Mouse (Mus musculus) left cerebral cortex, adult 9 months (tissue): ENCODE data around the gene 2610528A11Rik.
"Not testable (repeated sequence)": the region's sequence is repeated elsewhere in the genome, so short reads cannot be mapped to it uniquely, and the experiment has no call there.

Source experiments
- DNase-seq, 2 experiments: peaks; one replicate each; pipeline ENCODE4 v3.0.0; 2022; ENCODE audit warnings: low spot score in 2 of 2

The 2610528A11Rik gene

DNA sequence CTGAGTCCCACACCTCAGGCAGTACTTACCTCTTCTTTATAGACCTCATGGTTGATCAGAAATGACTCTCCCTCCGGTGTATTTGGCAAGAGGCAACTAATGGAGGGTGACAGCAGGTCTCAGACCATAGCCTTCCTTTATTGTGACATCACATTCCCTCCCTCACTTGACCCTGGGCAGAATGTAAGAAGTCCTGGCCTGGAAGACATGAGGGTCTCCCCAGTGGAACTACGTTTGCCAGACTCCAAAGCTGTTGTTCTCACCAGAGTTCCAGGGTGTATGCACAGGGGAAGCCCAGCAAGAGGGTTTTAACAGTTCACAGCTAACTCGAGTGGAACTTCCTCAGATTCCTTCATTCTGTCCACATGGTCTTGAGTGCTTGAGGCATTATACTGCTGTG, at the start of gene 2610528A11Rik:
TSS of gene 2610528A11Rik (minus strand) at position 101 of the 400 bp plus-strand sequence.
- no peak for DNase-seq

DNA sequence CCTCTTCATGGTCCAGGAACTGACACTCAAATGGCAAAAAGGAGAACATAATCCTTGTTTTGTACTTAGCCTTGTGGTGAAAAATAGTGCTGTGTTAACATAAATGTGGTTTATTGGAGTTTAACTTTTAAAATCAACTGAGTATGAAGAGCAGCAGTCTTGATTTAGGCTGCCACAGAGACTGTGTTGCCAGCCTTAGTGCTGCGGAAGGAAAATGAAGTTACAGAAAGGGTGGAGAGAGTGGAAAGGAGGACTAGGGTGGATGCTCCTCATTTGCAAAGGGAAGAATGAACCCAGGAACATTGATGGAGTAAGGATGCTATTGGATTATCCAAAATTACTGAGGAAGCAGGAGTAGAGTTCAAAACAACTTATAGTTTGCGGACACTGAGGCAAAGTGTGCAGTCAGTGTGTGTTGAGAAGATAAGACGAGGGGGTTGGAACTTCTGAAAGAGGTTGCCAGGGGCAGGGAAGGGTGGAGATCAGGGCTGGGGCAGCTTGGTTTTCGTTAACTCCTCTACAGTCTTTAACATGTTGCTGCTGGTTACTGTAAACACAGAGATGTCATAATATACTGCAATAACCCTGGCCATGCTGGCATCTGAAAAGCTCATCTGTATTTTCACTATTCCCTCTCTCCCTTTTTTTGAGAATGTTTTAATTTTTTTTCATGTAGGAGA, 49.6 kb upstream of the 2610528A11Rik start:
- no peak for DNase-seq

- DNase-seq, result no peak
Measured at GRCm38 (mm10) chr14:37154391-37154790, 40.6 kb upstream of the 2610528A11Rik start.

GRCm38 (mm10) chr14:37139051-37139710, 25.4 kb upstream of the 2610528A11Rik start:
- no peak for DNase-seq

- not testable (repeated sequence) for DNase-seq
Measured at GRCm38 (mm10) chr14:37137596-37137995, 23.8 kb upstream of the 2610528A11Rik start.

- no peak for DNase-seq
Measured at GRCm38 (mm10) chr14:37136110-37136509, 22.3 kb upstream of the 2610528A11Rik start.

DNA sequence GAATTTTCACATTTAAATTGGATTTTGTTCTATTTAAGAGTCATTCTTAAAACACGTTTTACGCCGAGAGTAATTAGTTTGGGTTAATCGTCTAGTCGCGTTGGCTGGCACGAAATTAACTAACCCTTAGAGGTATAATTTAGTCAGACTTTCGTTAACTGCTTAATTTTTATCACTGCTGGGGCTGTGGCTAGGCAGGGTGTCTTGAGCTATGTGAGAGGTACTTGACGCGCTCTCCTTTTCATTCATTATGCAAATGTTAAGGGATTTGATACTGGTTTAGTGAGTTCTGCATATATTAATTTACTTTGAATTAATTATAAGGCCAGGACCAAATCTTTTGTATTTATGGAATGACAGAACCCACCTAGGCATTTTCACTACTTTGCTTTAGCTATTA, 21.8 kb upstream of the 2610528A11Rik start:
- DNase-seq, result no peak

- peak; percentile 98 to 99 for DNase-seq
Measured at GRCm38 (mm10) chr14:37135127-37135593, 21.3 kb upstream of the 2610528A11Rik start, which contains the start of gene Ghitm. Ghitm (minus strand) TSS chr14:37135272.

GRCm38 (mm10) chr14:37134304-37135126, 20.7 kb upstream of the 2610528A11Rik start:
- DNase-seq, result no peak

DNA sequence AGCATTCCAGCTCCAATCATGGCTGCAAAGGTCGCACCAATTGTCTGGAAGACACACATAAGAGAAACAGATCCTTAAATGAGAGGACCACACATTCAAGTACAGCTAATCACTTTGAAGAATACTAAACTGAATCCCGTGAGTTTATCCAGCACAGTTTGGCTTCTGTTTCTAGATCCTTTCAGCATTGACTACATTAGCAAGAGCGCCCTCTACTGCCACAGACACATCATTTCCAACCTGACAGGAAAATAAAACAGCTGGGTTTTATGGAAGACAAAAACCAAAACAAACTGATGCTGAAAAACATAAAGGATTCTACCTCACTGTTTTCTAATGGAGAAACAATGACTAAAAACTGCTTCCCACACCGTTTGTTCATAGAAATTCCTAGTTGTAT, 13.8 kb upstream of the 2610528A11Rik start:
- peak in 1 of 2 experiments; percentile 40 for DNase-seq

GRCm38 (mm10) chr14:37119233-37119632, 5.4 kb upstream of the 2610528A11Rik start:
- no peak for DNase-seq

- no peak for DNase-seq
Measured at GRCm38 (mm10) chr14:37112931-37113330, 891 bp downstream of the 2610528A11Rik start.

GRCm38 (mm10) chr14:37111371-37111770, 2.5 kb downstream of the 2610528A11Rik start:
- DNase-seq, result no peak

DNA sequence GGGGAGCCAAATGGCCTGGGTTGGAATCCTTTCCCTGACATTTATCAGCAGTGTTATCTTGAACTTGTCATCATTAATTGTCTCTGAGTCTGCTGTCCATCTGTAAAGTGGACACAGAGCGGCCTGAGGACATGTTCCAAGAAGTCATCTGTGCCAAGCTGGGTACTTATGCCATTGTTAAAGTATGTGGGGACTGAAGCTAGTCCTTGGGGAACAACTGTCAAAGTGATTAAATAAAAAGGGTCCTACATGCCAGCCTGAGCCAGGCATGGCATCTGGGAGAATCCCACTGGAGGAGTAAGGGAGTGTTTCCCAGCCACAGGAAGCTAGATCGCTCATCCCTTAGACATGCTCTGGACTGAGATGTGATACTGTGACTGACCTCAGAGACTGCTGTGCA, 3.4 kb downstream of the 2610528A11Rik start:
- DNase-seq, result no peak

DNA sequence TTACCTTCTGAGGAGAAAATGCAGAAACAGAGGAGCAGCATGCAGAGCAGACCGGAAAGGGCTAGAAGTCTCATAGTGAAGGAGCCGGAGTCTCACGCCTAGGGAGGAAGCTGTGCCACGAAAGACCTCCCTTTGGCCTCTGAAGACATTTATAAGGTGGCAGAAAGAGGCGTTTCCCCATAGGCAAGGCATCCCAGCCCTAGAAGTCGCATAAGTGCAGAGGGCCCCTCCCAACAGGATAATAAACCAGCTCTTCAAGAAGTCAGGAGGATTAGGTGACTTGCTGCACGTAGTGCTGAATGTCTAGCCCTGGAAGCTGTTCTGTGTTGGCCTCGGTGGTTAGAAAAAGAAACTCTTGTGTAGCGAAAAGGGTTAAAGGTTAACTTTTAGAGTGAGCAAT, 3.8 kb downstream of the 2610528A11Rik start:
- no peak for DNase-seq

DNA sequence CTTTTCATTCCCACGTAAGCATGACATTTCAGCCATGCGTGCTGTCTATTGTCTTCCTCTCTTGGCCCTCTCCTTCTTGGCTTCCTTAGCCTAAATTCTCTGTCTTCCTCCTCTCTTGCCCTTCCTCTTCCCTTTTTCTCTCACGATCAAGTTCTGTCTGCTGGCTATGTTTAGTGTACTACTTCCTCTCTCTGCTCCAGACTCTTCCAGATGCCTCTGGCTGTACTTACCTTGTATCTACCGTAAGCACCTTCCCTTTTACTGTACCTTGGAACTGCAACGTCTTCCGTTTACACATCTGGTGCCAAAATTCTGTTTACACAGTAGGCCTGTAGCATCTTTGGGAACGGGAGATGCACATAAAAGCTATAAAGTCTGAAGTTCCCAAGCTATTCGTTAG, 4.4 kb downstream of the 2610528A11Rik start:
- no peak for DNase-seq

DNA sequence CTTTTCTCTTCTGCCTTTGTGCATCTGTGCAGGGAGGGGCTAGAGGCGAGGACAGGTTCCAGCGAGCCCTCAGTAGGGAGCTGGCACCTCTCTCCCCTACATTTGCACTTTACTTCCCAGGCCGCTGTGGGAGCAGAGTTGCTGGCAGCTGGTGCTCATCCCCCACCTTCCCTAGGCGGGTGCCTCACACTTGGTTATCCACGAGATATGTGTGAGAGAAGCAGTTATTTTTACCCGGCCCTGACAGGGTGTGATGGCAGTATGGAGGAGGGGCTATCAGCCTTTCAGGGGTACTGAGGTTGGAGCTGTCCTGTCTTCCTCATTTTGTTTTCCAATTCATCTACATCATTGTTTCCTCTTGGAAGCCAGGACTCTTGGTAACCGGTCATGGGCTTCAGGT, 8.0 kb downstream of the 2610528A11Rik start:
- DNase-seq, result peak in 1 of 2 experiments; percentile 23

- DNase-seq, result no peak
Measured at GRCm38 (mm10) chr14:37104747-37105146, 9.1 kb downstream of the 2610528A11Rik start.

GRCm38 (mm10) chr14:37102484-37102883, 11.3 kb downstream of the 2610528A11Rik start:
- no peak for DNase-seq

GRCm38 (mm10) chr14:37101531-37101930, 12.3 kb downstream of the 2610528A11Rik start:
- no peak for DNase-seq

- DNase-seq, result peak in 1 of 2 experiments; percentile 20
Measured at GRCm38 (mm10) chr14:37097956-37098530, 15.8 kb downstream of the 2610528A11Rik start, which contains the start of gene Cdhr1. Cdhr1 (minus strand) TSS chr14:37098347.

DNA sequence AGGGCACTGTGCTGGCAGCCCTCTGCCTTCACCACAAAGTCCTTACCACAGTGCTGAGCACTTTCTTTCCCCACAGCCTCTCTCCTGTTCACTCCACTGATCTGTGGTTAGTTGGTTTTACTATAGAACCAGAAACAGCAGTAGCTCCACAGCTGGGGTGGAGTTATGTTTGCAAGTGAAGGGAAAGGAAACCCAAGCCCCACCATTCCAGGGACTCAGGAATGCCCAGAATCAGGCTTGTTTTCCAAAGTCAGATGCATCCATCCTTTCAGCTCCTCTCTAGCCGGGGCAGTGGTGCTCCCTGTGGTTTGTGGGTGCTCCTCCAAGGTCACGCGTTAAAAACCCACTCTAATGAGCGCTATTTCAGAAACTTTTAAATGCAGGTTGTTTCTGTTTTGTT, 18.3 kb downstream of the 2610528A11Rik start:
- no peak for DNase-seq
